Mouse (Mus musculus) stomach, adult 2 months (tissue): ENCODE results near the gene Ddo. TPM values are rescaled to one million over a fixed set of nuclear protein-coding genes. Genes with fewer than 3 reads are reported as not detected.

Experiments
- polyA plus RNA-seq: library from polyadenylated mRNA; depleted of rRNA; stranded (reverse); fragments of >200 nt; gene quantifications from 2 replicates; pipeline ENCODE4 v1.2.3, GENCODE M21; 2012; rRNA removed

Ddo gene
- 3.0 and 5.1 TPM in 2 replicates for polyA plus RNA-seq

GRCm38 (mm10) chr10:40629656-40630311 is at the start of gene Ddo:
Ddo (plus strand) TSS chr10:40630011.

DNA sequence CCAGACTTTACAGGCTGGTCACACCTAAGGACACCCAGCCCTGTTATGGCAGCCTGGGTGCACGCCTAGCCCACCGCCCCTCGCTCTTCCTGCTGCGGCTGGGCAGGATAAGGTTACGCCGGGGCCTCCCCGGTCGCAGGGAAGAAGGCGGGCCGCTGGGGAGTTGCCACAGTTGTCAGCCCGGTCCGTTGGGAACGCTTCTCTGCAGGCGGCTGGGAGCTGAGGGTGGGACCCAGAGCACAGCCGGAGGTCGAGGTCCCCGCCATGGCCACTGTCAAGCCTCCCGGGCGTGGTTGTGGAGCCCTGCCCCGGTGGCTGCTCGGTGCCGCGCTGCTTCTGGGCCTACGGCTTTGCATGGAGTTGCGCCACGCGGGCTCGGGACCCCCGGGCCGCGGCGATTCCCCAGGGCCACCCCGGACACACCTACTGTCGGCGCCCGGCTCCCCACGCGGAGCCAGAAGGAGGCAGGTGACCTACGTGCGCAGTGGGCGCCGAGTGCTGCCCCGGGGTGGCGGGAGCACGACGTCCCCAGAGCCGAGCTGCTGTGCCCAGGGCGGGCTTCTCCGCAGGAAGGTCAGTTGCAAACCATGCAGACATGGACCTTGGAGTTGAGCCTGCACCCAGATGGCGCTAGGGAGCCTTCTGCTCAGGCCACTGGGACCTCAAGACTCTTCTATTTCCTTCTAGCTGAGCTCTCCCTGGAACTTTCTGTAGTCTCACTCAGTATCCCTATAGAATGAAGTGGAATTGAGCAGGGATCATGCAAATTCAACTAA is 53.5 kb downstream of the Ddo start, which contains the start of gene Mettl24:
Mettl24 (plus strand) TSS at position 191 of the 776 bp plus-strand sequence.

Other genes starting within 250 kb of the Ddo start
- gene Slc22a16, start 59.7 kb upstream of the Ddo start, polyA plus RNA-seq = not detected in 2 replicates
- 2.0 and 3.0 TPM in 2 replicates for gene Mettl24, start 53.3 kb downstream of the Ddo start, polyA plus RNA-seq